Mouse (Mus musculus): ENCODE results near the gene Cbx1.
A peak's percentile ranks its signal among the peaks of the same experiment; 100 is the strongest.

The Cbx1 gene

GRCm38 (mm10) chr11:96815895-96816294 is 27.0 kb downstream of the Cbx1 start:
- no peak for DNase-seq (ENCODE audit: low spot score in 2 of 2)

GRCm38 (mm10) chr11:96816494-96816893 is 27.6 kb downstream of the Cbx1 start:
- DNase-seq (ENCODE audit: low spot score in 2 of 2): no peak

GRCm38 (mm10) chr11:96816979-96817378 is 28.1 kb downstream of the Cbx1 start:
- DNase-seq (ENCODE audit: low spot score in 2 of 2): no peak

- DNase-seq (ENCODE audit: low spot score in 2 of 2): no peak
Measured at GRCm38 (mm10) chr11:96818128-96818710, 29.3 kb downstream of the Cbx1 start.

GRCm38 (mm10) chr11:96821956-96822355 is 33.0 kb downstream of the Cbx1 start:
- DNase-seq (ENCODE audit: low spot score in 2 of 2): no peak

- DNase-seq (ENCODE audit: low spot score in 2 of 2): no peak
Measured at GRCm38 (mm10) chr11:96822675-96823470, 33.9 kb downstream of the Cbx1 start.

GRCm38 (mm10) chr11:96823471-96823837 is 34.5 kb downstream of the Cbx1 start:
- no peak for DNase-seq (ENCODE audit: low spot score in 2 of 2)

GRCm38 (mm10) chr11:96823880-96824782 is 35.2 kb downstream of the Cbx1 start:
- peak; percentile 87 to 88 for DNase-seq (ENCODE audit: low spot score in 2 of 2)

GRCm38 (mm10) chr11:96824783-96825495 is 36.0 kb downstream of the Cbx1 start:
- DNase-seq (ENCODE audit: low spot score in 2 of 2): no peak

- no peak for DNase-seq (ENCODE audit: low spot score in 2 of 2)
Measured at GRCm38 (mm10) chr11:96826481-96826880, 37.6 kb downstream of the Cbx1 start.

- DNase-seq (ENCODE audit: low spot score in 2 of 2): no peak
Measured at GRCm38 (mm10) chr11:96827062-96827581, 38.2 kb downstream of the Cbx1 start.

- DNase-seq (ENCODE audit: low spot score in 2 of 2): no peak
Measured at GRCm38 (mm10) chr11:96827917-96828316, 39.0 kb downstream of the Cbx1 start.

- no peak for DNase-seq (ENCODE audit: low spot score in 2 of 2)
Measured at GRCm38 (mm10) chr11:96828881-96829280, 40.0 kb downstream of the Cbx1 start.

- peak in 1 of 2 experiments; percentile 52 for DNase-seq (ENCODE audit: low spot score in 2 of 2)
Measured at GRCm38 (mm10) chr11:96829403-96829812, 40.5 kb downstream of the Cbx1 start.

GRCm38 (mm10) chr11:96829813-96830538 is 41.0 kb downstream of the Cbx1 start, which contains the start of gene Nfe2l1:
TSS of gene Nfe2l1 (minus strand) at chr11:96829968.
- peak; percentile 99 to 100 for DNase-seq (ENCODE audit: low spot score in 2 of 2)

GRCm38 (mm10) chr11:96830539-96831216 is 41.8 kb downstream of the Cbx1 start:
- DNase-seq (ENCODE audit: low spot score in 2 of 2): no peak

GRCm38 (mm10) chr11:96831516-96831915 is 42.6 kb downstream of the Cbx1 start:
- no peak for DNase-seq (ENCODE audit: low spot score in 2 of 2)

GRCm38 (mm10) chr11:96832541-96832940 is 43.6 kb downstream of the Cbx1 start:
- no peak for DNase-seq (ENCODE audit: low spot score in 2 of 2)

GRCm38 (mm10) chr11:96832973-96833372 is 44.0 kb downstream of the Cbx1 start:
- no peak for DNase-seq (ENCODE audit: low spot score in 2 of 2)

- no peak for DNase-seq (ENCODE audit: low spot score in 2 of 2)
Measured at GRCm38 (mm10) chr11:96834127-96834526, 45.2 kb downstream of the Cbx1 start.
